Mouse (Mus musculus): ENCODE measurements at regions not wholly inside any gene's neighbourhood (a gene's known extent, or its start where the extent isn't known, plus 50 kb on each side); places are given as distances from the start of the nearest gene placed in this dataset.
"Not testable (repeated sequence)": the region's sequence is repeated elsewhere in the genome, so short reads cannot be mapped to it uniquely, and the experiment has no call there.

DNA sequence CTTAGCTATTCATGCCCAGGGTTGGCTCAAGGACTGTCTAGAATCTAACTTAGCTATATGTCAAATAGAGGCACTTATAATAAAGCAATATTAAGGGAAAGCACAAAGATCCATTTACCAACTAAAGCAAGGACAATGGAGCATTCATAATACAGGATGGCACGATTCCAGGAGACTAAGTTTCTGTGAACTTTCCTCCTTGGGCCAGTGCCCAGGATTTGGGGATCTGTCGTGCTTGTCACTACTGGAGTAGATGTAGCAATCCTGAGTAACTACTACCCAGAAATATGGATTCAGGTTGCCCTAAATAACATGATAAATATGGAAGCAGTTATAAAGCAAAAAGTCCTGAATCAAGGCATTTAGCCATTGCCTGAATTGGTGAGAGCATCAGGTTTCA is 233.7 kb downstream of the AI429214 start:
- no peak for DNase-seq
- 38% methylated on average over 2 of the region's 2 CpGs for WGBS
- H3K4me3 ChIP-seq (replicated peaks; ENCODE audit: extremely low read depth, low read depth, low read length) = no peak overlapping the region
- TF ChIP-seq CTCF (IDR thresholded peaks at IDR 0.05; ENCODE audit: insufficient read depth, low read length) = no peak
- H3K4me1 ChIP-seq (ENCODE audit: control insufficient read depth, insufficient read depth, low read length) = no peaks in the 10 kb centered on the region

DNA sequence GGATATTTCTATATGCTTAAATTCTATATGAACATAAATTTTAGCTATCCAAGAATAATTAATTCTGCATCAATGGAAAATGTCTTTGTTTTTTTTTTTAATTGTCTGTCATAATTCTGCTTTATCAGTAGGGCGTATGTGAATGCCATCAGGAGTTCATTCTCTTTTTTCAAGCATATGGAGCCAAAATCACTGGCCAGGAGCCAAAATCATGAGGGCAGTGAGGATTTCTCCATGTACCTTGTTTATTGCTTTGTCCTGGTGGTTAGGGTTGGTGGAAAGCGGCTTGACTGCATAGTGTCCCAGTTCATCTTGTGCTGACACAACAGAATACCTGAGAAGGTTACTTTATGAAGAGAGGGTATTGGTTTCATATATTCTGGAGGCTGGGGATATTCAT is 243.9 kb downstream of the AI429214 start:
- 75% methylated on average over 2 of the region's 2 CpGs for WGBS
- DNase-seq = no peak
- Histone ChIP-seq H3K4me3 (replicated peaks; ENCODE audit: extremely low read depth, low read depth, low read length) (no peak overlapping the region), H3K4me1 (ENCODE audit: control insufficient read depth, insufficient read depth, low read length) (no peaks in the 10 kb centered on the region)
- TF ChIP-seq POLR2A (IDR thresholded peaks at IDR 0.05; ENCODE audit: borderline replicate concordance, extremely low read depth, low read depth, low read length) = no peak
- TF ChIP-seq CTCF (IDR thresholded peaks at IDR 0.05; ENCODE audit: insufficient read depth, low read length) = no peak

DNA sequence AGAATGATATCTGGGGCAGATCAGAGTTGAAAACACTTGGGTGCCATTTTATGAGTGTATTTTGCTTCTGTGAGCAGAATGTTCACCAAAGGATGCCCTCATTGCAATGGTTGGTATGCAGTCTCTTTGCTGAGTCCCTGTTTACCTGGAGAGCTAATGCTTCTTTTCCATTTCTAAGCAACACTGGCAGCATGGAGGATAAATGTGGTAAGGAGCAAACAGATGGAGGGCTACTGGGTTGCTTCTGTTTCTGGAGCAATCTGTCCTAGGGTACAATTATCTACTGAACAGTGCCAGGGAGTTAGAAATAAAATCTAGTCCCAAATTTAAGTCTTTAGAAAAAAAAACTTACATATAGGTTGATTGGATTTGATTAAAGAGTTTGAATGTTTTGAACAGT is 245.9 kb downstream of the AI429214 start:
- TF ChIP-seq CTCF (IDR thresholded peaks at IDR 0.05; ENCODE audit: insufficient read depth, low read length) = no peak
- no peak for TF ChIP-seq POLR2A (IDR thresholded peaks at IDR 0.05; ENCODE audit: borderline replicate concordance, extremely low read depth, low read depth, low read length)
- DNase-seq = no peak

DNA sequence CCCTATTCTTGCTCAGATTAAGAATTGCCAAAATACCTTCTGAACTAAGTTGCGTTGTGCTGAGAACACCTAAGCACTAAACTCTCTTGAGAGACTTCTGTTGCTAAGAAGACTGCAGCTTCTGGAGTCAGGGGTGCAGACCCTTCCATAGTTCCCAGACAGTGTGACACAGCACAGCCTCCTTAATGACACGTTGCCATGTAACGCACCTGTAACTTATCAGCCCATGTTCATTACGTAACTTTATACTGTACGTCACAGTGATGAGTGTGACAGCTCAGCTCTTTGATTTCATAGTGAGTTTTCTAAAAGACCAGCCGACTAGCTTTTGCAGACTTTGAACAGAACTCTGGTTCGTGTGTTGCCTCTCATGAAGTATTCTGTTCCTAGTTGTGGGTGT is 257.8 kb downstream of the AI429214 start:
- WGBS = 75% methylated on average over 7 of the region's 7 CpGs
- not testable (repeated sequence) for H3K4me3 ChIP-seq (replicated peaks; ENCODE audit: extremely low read depth, low read depth, low read length); DNase-seq; H3K4me1 ChIP-seq (ENCODE audit: control insufficient read depth, insufficient read depth, low read length)

More for the DNA sequence above, 245.9 kb downstream of the AI429214 start:
- no peaks in the 10 kb centered on the region for H3K4me1 ChIP-seq (ENCODE audit: control insufficient read depth, insufficient read depth, low read length)
- no peak overlapping the region for H3K4me3 ChIP-seq (replicated peaks; ENCODE audit: extremely low read depth, low read depth, low read length)

DNA sequence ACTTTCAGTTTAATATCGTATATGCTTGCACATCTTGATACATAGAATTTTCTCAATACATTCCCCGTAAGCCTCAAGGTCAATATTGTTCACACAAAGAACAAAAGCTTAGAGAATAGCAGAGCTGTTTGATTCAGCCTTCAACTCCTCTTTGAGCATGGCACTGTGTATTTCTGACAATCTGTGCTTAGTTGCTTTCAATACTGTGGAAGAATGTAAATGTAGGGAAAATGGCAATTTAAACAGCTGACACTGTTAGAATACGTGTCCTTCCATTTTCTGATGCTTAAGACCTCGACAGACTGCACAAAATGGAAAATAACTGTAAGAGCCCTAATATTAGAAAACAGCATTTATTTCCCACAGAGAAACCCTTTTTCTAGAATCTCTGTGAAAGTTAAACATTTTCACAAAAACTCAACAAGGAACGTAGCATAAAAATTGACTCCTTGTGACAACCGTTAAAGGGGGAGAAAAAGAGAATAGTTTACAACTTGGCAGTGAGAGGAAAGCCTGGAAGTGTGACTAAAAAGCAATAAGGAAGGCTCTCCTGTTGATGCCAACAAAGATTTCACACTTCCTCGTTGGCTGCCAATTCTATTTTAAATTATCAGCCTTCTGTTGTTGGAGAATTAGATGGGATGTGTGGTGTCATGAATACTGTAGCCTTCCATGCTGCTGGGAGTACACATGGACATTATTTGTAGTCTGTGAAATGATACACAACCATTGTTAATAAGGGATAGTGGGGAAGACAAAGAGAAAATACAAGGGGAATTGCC is 297.9 kb downstream of the AI429214 start:
- Histone ChIP-seq H3K4me3 (replicated peaks; ENCODE audit: extremely low read depth, low read depth, low read length) (no peak overlapping the region), H3K4me1 (ENCODE audit: control insufficient read depth, insufficient read depth, low read length) (no peaks in the 10 kb centered on the region)
- DNase-seq = no peak
- 65% methylated on average over 7 of the region's 7 CpGs for WGBS
- no peak for TF ChIP-seq POLR2A (IDR thresholded peaks at IDR 0.05; ENCODE audit: borderline replicate concordance, extremely low read depth, low read depth, low read length)
- TF ChIP-seq CTCF (IDR thresholded peaks at IDR 0.05; ENCODE audit: insufficient read depth, low read length) = no peak

Data from lung, adult 2 months (tissue).